Mouse (Mus musculus) brain, embryonic 14.5 days (tissue): Measurements from ENCODE around the gene Hnrnpa2b1.

Source experiments
- CTCF ChIP-seq: fragments of 200-500 bp; IDR thresholded peaks from 2 replicates; pipeline ENCODE4 v1.5.1; 2012; ENCODE audit warnings: inconsistent platforms, mild to moderate bottlenecking, moderate library complexity, borderline replicate concordance; ENCODE audit not compliant: insufficient read depth, insufficient read length; ENCODE audit errors: extremely low read depth
- POLR2A ChIP-seq: fragments of 200-500 bp; IDR thresholded peaks from 2 replicates; pipeline ENCODE4 v1.6.1; 2012; ENCODE audit warnings: mild to moderate bottlenecking, inconsistent platforms, borderline replicate concordance; ENCODE audit not compliant: poor library complexity, insufficient read depth, insufficient read length, severe bottlenecking; ENCODE audit errors: extremely low read depth

GRCm38 (mm10) chr6:51458925-51459312, 10.8 kb downstream of the Hnrnpa2b1 start:
- TF ChIP-seq CTCF (no peak), POLR2A (no peak)
